Mouse (Mus musculus) liver, embryonic 15.5 days (tissue): ENCODE measurements around the gene Usp15. TPM values are rescaled to one million over a fixed set of nuclear protein-coding genes. Genes with fewer than 3 reads are reported as not detected.

Source experiments
- ATAC-seq: fragments of 200-750 bp; cut with Nextera tagmentation; 2 replicates; pipeline ENCODE4 v1.8.0; 2017; ENCODE audit warnings: moderate number of reproducible peaks, mild to moderate bottlenecking, moderate library complexity; ENCODE audit not compliant: insufficient read depth
- H3K27ac ChIP-seq: fragments of 300-500 bp; sonication (generic); replicated peaks from 2 replicates; pipeline ENCODE4 v1.5.1; 2015; ENCODE audit warnings: mild to moderate bottlenecking, inconsistent platforms
- H3K27me3 ChIP-seq: fragments of 300-500 bp; sonication (generic); 2 replicates; pipeline ENCODE4 v1.6.1; 2015; ENCODE audit warnings: mild to moderate bottlenecking, inconsistent platforms
- H3K36me3 ChIP-seq: fragments of 300-500 bp; sonication (generic); replicated peaks from 2 replicates; pipeline ENCODE4 v1.6.1; 2015; ENCODE audit warnings: moderate library complexity, mild to moderate bottlenecking, inconsistent platforms
- H3K4me1 ChIP-seq: fragments of 300-500 bp; sonication (generic); replicated peaks from 2 replicates; pipeline ENCODE4 v1.6.1; 2015; ENCODE audit warnings: inconsistent platforms
- H3K4me2 ChIP-seq: fragments of 300-500 bp; sonication (generic); 2 replicates; pipeline ENCODE4 v1.6.1; 2015; ENCODE audit warnings: moderate library complexity, mild to moderate bottlenecking, inconsistent platforms
- H3K4me3 ChIP-seq: fragments of 300-500 bp; sonication (generic); replicated peaks from 2 replicates; pipeline ENCODE4 v1.5.1; 2015; ENCODE audit warnings: mild to moderate bottlenecking, inconsistent platforms
- H3K9ac ChIP-seq: fragments of 300-500 bp; sonication (generic); 2 replicates; pipeline ENCODE4 v1.6.1; 2015; ENCODE audit warnings: moderate library complexity, mild to moderate bottlenecking, inconsistent platforms
- H3K9me3 ChIP-seq: fragments of 300-500 bp; sonication (generic); replicated peaks from 2 replicates; pipeline ENCODE4 v1.6.1; 2016; ENCODE audit warnings: inconsistent platforms
- WGBS: fragments of 180-500 bp; shearing (Covaris S2); methylation state at CpG from one replicate; pipeline ENCODE4 v1.1.7; 2015; ENCODE audit warnings: mixed read lengths; ENCODE audit not compliant: insufficient replicate concordance; 5-methylcytosine and 5-hydroxymethylcytosine counted together
- microRNA-seq: library from miRNA; unstranded; fragments of <30 nt; microRNA quantifications from one replicate; pipeline ENCODE4, GENCODE M21; 2016
- polyA plus RNA-seq: library from polyadenylated mRNA; unstranded; fragments of >200 nt; fragmentation: Nextera tagmentation; extraction: Ambion mirVana; gene quantifications from 2 replicates; pipeline ENCODE4 v1.2.1, GENCODE M21; 2015

Usp15 gene
- polyA plus RNA-seq, 1 experiment from 2014 or later, result 84.9 TPM

DNA sequence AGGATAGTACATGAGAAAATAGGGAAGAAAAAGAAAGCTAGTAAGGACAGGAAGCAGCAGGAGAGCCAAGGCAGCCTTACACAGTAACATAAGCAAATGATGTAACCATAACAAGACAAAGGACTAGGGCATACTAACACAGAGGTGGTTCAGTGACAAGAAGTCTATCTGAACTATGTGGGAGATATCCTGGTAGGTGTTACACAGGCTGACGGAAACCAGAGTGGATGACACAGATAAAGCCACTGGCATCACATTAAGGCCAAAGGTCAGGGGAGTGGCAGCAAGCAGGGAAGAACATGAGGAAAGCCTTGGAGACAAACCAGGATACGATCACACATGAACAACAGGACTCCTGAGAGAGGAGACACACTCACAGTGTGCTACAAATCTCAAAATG is 124.8 kb downstream of the Usp15 start:
- no peak for ATAC-seq
- 47% methylated on average over 2 of the region's 2 CpGs for WGBS

DNA sequence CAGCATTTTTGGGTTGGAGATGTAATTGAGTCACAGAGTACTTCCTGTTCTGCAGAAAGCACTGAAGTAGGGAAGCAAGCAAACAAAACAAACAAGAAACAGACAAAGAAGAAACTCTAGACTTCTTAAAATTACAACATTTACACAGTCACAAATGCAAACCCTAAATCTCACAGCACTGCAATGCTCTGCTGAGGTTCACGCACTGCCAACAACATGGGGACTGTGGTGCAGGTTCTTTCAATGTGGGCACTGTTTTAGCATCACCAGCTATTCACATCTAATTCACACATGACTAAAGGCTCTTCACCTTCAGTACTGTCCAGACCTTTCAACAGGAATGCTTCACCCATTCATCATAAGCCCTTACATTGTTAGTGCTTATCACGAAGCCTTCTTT is 133.8 kb downstream of the Usp15 start:
- no peaks in the 10 kb centered on the region for H3K9me3 ChIP-seq
- H3K36me3 ChIP-seq, result no peaks in the 10 kb centered on the region
- no peaks in the 10 kb centered on the region for H3K27me3 ChIP-seq
- H3K4me1 ChIP-seq, result no peaks in the 10 kb centered on the region
- WGBS, result 79% methylated on average over 2 of the region's 2 CpGs
- H3K4me2 ChIP-seq, result no peak overlapping the region
- ATAC-seq, result no peak
- H3K4me3 ChIP-seq, result no peak overlapping the region
- H3K27ac ChIP-seq, result no peak overlapping the region
- no peak overlapping the region for H3K9ac ChIP-seq

More for the DNA sequence above, 124.8 kb downstream of the Usp15 start:
- H3K36me3 ChIP-seq, result peaks cover 10% of the 10 kb centered on the region
- H3K9ac ChIP-seq, result no peak overlapping the region
- H3K4me3 ChIP-seq, result no peak overlapping the region
- no peaks in the 10 kb centered on the region for H3K27me3 ChIP-seq
- no peaks in the 10 kb centered on the region for H3K9me3 ChIP-seq
- peaks cover 30% of the 10 kb centered on the region for H3K4me1 ChIP-seq
- no peak overlapping the region for H3K27ac ChIP-seq
- no peak overlapping the region for H3K4me2 ChIP-seq

DNA sequence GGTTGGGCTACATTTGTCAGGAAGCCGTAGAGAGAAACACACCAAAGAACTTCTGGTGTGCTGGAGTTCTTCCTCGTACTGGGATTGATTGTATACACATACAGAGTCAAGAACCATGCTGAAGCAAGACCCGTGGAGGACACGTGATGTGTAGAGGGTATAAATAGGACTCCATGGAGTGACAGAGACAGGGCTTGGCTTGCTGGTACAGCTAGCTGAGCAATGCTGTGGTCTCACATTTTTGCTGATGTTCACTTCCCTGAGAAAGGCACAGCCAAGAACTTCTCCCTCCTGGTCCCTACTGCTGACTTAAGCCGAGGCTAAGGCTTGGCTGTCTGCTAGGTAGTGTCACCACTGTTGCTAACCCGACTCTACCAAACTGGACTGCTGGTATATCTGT is 136.0 kb downstream of the Usp15 start:
- H3K9ac ChIP-seq, result no peak overlapping the region
- H3K9me3 ChIP-seq, result no peaks in the 10 kb centered on the region
- ATAC-seq, result 0 out of 2 replicates have a peak, but pooled peaks have one; percentile 31
- no peaks in the 10 kb centered on the region for H3K27me3 ChIP-seq
- WGBS, result 76% methylated on average over 6 of the region's 6 CpGs
- H3K4me1 ChIP-seq, result no peaks in the 10 kb centered on the region
- H3K4me3 ChIP-seq, result no peak overlapping the region
- H3K36me3 ChIP-seq, result no peaks in the 10 kb centered on the region
- H3K4me2 ChIP-seq, result no peak overlapping the region
- no peak overlapping the region for H3K27ac ChIP-seq

DNA sequence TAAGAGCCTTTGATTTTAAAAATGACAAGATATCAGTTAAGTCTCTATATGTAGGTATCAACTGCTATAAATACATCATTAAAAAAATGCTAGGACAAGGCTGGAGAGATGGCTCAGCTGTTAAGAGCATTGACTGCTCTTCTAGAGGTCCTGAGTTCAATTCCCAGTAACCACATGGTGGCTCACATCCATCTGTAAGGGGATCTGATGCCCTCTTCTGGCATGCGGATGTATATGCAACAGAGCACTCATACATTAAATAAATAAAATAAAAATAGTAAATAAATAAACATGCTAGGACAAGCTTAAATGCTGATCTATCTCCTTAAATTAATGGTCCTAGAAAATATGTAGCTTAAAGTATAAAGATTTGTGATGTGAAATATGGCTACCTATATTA is 139.7 kb downstream of the Usp15 start:
- H3K36me3 ChIP-seq, result 0 out of 2 replicates have a peak, but pooled peaks cover 3% of the 10 kb centered on the region
- H3K9ac ChIP-seq, result no peak overlapping the region
- H3K4me2 ChIP-seq, result no peak overlapping the region
- no peak overlapping the region for H3K4me3 ChIP-seq
- no peak for ATAC-seq
- WGBS, result 61% methylated on average over 1 of the region's 1 CpGs
- no peaks in the 10 kb centered on the region for H3K9me3 ChIP-seq
- no peaks in the 10 kb centered on the region for H3K4me1 ChIP-seq
- no peaks in the 10 kb centered on the region for H3K27me3 ChIP-seq
- no peak overlapping the region for H3K27ac ChIP-seq

DNA sequence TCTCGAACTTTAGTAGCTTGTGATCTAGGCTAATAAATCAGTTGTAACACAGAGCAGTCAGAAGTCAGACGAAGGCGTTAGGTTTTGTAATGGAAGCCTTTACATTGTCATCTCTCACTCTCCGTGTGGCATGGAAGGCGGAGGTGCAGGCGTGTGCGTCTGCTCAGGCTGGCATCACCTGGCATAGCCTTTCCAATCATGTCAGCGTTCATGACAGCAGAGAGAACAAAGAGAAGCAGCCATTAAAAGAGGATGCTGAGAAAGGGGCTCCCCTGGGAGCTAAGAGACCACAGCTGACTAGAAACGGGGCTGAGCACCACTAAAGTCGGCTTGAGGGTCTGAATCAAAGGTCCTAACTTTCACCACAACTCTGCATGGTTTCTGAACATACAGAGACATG is 140.3 kb downstream of the Usp15 start:
- Histone ChIP-seq H3K4me2 (no peak overlapping the region), H3K27me3 (no peaks in the 10 kb centered on the region), H3K27ac (no peak overlapping the region), H3K9me3 (no peaks in the 10 kb centered on the region), H3K36me3 (0 out of 2 replicates have a peak, but pooled peaks cover 7% of the 10 kb centered on the region), H3K4me1 (no peaks in the 10 kb centered on the region), H3K9ac (no peak overlapping the region), H3K4me3 (no peak overlapping the region)
- WGBS, result 78% methylated on average over 10 of the region's 10 CpGs
- ATAC-seq, result no peak

DNA sequence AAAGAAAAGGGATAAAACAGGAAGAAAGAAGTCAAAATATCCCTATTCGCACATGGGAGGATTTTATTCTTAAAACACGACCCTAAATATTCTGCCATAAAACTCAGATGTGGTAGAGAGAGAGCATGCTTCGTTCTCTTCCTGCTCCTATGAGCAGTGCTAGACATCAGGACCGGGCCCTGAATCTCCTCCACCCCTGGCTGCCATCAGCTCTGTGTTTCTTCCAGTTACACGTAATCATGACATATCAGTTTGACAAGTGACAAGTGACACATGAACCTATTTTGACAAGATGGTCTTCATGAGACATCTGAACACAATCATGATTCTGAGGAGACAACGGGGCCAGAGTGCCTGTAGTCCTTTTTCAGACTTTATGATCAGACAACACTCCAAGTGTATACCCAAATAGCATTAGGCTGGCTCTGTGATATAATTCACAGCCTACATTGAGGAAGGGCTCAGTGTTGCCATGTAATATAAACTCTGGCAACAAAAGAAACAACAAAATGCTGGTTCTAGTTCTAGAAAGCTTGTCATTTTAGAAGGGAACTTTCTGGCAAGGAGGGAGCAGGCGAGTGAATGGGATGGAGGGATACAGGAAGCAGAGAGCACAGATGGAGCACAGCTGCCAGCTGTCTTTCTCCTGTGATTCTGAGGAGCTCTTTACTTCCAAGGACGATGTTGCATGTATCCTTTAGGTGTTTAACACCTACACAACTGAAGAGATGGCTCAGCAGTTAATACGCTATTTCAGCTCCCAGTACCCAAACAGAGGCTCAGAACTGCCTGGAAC is 141.4 kb downstream of the Usp15 start:
- ATAC-seq, result no peak
- Histone ChIP-seq H3K9ac (no peak overlapping the region), H3K4me1 (no peaks in the 10 kb centered on the region), H3K27me3 (no peaks in the 10 kb centered on the region), H3K4me2 (no peak overlapping the region), H3K27ac (no peak overlapping the region), H3K4me3 (no peak overlapping the region), H3K36me3 (peaks cover 14% of the 10 kb centered on the region; the same call in 1 of the 2 replicates), H3K9me3 (no peaks in the 10 kb centered on the region)
- whole genome bisulfite sequencing, result 72% methylated on average over 9 of the region's 9 CpGs

Small RNA genes lying within 50 kb of the gene (microRNA-seq; reads per million reads assigned to microRNA genes)
- gene Gm27920, result 5.8 reads per million, percentile 19 among the genes with 10 or more reads in this experiment

Other genes starting within 250 kb of the Usp15 start
- 8.1 and 9.3 TPM in 2 replicates for gene Mon2, start 120.5 kb downstream of the Usp15 start, polyA plus RNA-seq
- 0.30 and 0.31 TPM in 2 replicates for gene Fam19a2, start 67.0 kb upstream of the Usp15 start, polyA plus RNA-seq